Mouse (Mus musculus): ENCODE measurements at regions not wholly inside any gene's neighbourhood (a gene's known extent, or its start where the extent isn't known, plus 50 kb on each side); places are given as distances from the start of the nearest gene placed in this dataset.

DNA sequence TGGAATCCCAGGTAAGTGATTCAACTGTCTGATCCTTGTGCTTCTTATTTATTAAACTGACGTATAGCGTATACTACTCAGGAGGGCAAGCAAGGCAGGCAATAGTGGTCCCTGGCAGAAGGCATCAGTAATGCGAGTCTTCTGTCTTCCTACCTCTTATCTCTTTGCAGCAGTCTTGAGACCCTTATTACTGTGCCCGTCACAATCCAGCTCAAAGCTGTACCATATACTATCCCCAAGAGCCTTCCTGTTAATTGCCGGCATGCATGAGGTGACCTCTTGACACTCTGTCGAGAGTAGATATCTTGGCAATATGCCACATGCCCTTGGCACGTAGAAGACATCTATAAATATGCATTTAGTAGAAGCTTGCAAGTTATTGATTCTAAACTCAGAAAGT lies 126.0 kb upstream of the Hs6st1 start:
- intact Hi-C loops (cut with DNase I) = no loop called here
- no peak for DNase-seq

GRCm38 (mm10) chr1:35943800-35944199 lies 124.4 kb upstream of the Hs6st1 start:
- DNase-seq = no peak
- intact Hi-C loops (cut with DNase I) = no loop called here

DNA sequence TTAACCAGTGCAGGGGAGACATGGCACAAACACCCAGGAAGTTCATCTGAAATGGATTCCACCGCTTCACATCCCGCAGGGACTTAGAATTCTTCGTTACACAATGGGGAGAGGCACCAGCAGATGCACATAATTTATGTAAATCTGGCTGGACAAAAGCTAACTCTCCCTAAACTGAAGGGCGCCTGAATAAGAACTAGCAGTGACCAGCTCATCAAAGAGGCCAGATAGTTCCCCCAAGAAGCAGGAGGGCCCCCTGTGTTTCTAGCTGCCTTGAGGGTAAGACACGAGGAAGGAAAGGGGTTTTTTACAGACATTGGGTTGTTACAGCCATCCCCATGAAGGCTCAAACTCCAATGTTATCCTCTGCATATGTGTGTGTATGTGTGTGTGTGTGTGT lies 123.8 kb upstream of the Hs6st1 start:
- DNase-seq = no peak
- intact Hi-C loops (cut with DNase I) = no loop called here

- intact Hi-C loops (cut with DNase I) = no loop called here
- DNase-seq = no peak
These were observed 123.4 kb upstream of the Hs6st1 start for GRCm38 (mm10) chr1:35944849-35945248.

DNA sequence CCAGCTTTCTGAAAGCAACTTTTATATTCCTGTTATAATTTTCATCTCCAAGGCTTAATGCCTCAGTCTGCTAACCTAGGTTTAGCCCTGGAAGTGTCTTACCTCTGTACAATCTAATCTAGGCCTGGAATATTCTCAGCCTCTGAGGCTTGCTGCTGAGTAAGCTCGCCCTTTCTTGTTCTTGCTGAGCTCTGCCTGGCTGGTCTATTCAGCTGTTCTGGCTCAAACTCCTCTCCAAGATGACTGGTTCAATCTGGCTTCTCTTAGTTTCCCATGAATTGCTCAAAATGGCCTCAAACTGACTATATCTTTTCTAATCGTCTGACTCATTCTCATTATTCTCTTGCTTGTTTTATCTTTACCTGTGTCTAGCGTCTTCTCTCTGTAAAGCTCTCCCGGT lies 122.6 kb upstream of the Hs6st1 start:
- intact Hi-C loops (cut with DNase I) = no loop called here
- DNase-seq = no peak

GRCm38 (mm10) chr1:35948104-35948503 lies 120.1 kb upstream of the Hs6st1 start:
- DNase-seq = no peak
- intact Hi-C loops (cut with DNase I) = no loop called here

GRCm38 (mm10) chr1:35951082-35951481 lies 117.1 kb upstream of the Hs6st1 start:
- intact Hi-C loops (cut with DNase I) = no loop called here
- DNase-seq = peak in 1 of 2 experiments; percentile 34

DNA sequence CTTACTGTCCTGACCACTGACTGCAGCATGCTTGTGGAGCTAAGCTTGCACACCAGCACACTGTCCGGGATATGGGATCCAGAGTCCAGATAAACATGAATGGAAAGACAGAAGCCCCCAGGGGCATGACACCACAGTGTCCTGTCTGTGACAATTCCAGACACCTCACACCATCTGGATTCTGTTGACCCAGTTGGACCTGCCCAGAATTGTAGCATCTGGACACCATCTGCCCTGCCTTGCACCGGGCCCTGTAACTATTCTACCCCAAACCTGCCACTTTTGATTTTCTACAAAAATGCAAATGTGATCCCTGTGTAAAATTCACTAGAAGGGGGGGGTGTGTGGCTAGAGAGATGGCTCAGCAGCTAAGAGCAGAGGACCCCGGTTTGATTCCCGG lies 114.5 kb upstream of the Hs6st1 start:
- no peak for DNase-seq
- intact Hi-C loops (cut with DNase I) = no loop called here

DNA sequence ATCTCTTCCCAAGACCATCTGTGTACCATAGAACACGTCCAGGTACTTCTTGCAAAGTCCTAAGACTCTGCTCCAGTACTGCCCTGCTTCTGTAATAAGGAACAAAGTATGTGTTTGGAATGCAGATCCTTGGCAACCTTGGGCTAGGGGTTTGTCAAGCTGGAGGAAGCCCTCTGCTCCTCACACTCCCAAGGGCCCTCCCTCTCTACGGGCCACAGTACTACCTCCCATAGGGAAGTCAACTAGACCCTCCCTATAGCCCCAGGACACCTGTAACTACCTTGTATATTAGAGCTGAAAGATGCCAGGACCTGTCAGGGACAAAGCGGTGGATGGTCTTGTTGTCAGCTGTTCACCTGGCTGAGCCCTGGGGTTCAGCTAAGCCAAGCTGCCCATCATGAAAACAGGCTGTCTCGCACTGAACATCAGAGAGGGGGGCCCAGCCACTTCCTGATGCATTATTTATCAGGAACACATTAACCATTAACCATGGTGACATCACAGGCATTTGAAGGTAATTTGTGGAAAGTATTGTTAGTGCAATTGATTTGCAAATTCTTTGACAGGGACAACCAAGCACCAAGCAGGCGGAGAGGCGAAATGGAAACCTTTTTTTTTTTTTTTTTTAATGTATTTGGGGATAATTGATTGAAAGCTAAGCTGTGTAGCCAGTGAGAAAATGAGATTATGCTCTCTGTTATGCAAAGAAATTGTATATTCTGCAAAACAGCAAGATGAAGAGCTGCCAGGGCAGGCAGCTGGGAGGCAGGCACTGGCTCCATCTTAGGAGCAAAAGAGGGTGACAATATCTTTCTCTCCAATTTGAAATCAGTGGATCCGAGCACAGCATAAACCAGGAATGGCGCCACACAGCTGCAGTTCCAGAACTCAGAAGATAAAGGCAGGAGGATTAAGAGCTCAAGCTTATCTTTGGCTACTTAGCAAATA lies 110.5 kb upstream of the Hs6st1 start:
- intact Hi-C loops (cut with DNase I) = no loop called here
- DNase-seq = no peak

GRCm38 (mm10) chr1:35959729-35960128 lies 108.5 kb upstream of the Hs6st1 start:
- intact Hi-C loops (cut with DNase I) = no loop called here
- no peak for DNase-seq

DNA sequence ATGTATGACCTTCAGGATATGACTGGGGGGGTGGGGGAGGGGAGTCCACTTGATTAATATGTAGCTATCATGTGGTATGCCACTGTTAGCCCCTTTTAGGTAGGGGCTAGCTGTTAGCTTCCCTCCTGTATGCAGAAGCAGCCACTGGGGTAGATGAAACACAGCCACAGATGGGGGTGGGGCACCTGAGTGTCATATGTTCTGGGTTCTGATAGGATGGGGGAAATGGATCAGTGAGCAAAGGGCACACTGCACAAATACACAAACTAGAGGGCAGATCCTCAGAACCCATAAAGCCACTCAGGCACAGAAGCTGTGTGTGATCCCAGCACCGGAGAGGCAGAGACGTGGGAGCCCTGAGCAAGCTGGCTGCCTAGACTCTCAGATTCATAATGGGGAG lies 107.4 kb upstream of the Hs6st1 start:
- intact Hi-C loops (cut with DNase I) = no loop called here
- DNase-seq = no peak

GRCm38 (mm10) chr1:35961923-35962322 lies 106.3 kb upstream of the Hs6st1 start:
- DNase-seq = no peak
- intact Hi-C loops (cut with DNase I) = no loop called here

- intact Hi-C loops (cut with DNase I) = no loop called here
- no peak for DNase-seq
These were observed 99.7 kb upstream of the Hs6st1 start for GRCm38 (mm10) chr1:35968489-35968888.

GRCm38 (mm10) chr1:35971435-35972189 lies 96.6 kb upstream of the Hs6st1 start:
- intact Hi-C loops (cut with DNase I) = no loop called here
- no peak for DNase-seq

- DNase-seq = no peak
These were observed 96.0 kb upstream of the Hs6st1 start for GRCm38 (mm10) chr1:35972190-35972584.

GRCm38 (mm10) chr1:35973386-35973785 lies 94.8 kb upstream of the Hs6st1 start:
- DNase-seq = peak; percentile 16 to 24
- intact Hi-C loops (cut with DNase I) = no loop called here

More at GRCm38 (mm10) chr1:35972190-35972584, 96.0 kb upstream of the Hs6st1 start:
- intact Hi-C loops (cut with DNase I) = no loop called here

- intact Hi-C loops (cut with DNase I) = no loop called here
- DNase-seq = no peak
These were observed 92.5 kb upstream of the Hs6st1 start for GRCm38 (mm10) chr1:35975611-35976208.

GRCm38 (mm10) chr1:35976528-35976927 lies 91.7 kb upstream of the Hs6st1 start:
- no peak for DNase-seq
- intact Hi-C loops (cut with DNase I) = no loop called here

DNA sequence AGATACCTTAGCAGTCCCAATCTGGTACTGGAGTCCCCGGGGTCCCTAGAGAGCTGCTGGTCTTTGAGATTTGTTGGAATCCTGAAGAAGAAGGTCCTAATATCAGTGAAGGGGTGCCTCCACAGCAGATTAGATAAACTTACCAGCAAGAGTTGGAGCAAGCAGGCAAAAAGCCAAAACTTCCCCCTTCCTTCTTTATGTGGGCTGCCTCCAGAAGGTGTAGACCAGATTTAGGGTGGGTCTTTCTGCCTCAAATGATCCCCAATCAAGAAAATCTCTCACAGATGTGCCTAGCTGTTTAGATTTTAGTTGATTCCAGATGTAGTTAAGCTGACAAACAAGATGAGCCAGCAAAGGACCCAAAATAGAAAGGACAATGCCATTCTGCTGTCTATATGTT lies 90.1 kb upstream of the Hs6st1 start:
- DNase-seq = no peak
- intact Hi-C loops (cut with DNase I) = no loop called here

GRCm38 (mm10) chr1:35978766-35979165 lies 89.4 kb upstream of the Hs6st1 start:
- intact Hi-C loops (cut with DNase I) = no loop called here
- no peak for DNase-seq

GRCm38 (mm10) chr1:35981226-35981625 lies 87.0 kb upstream of the Hs6st1 start:
- no peak for DNase-seq
- intact Hi-C loops (cut with DNase I) = no loop called here
